Mouse (Mus musculus): ENCODE measurements around the gene Ubxn1. TPM values are rescaled to one million over a fixed set of nuclear protein-coding genes. Genes with fewer than 3 reads are reported as not detected.
A peak's percentile ranks its signal among the peaks of the same experiment; 100 is the strongest.
"Not testable (repeated sequence)": the region's sequence is repeated elsewhere in the genome, so short reads cannot be mapped to it uniquely, and the experiment has no call there.

Ubxn1 gene
- total RNA-seq, 2 experiments from 2014 or later: 197 to 321 TPM

DNA sequence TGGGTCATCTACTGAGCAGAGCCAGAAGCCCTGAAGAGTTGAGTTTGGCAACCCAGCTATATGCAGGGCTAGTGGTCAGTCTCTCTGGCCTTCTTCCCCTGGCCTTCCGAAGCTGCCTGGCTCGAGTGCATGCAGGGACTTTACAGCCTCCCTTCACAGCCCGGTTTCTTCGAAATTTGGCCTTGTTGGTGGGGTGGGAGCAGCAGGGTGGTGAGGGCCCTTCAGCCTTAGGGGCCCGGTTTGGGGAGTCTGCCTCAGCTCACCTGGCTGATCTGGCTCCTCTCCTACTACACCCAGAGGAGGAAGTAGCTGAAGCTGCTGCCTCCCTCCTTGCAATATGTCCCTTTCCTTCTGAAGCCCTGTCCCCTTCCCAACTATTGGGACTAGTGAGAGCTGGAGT lies 24.9 kb downstream of the Ubxn1 start:
- intact Hi-C loops (cut with DNase I); DNase-seq: not testable (repeated sequence)

GRCm38 (mm10) chr19:8897211-8897864 lies 26.0 kb downstream of the Ubxn1 start:
- peak; percentile 33 to 53 for DNase-seq
- intact Hi-C loops (cut with DNase I): not testable (repeated sequence)

GRCm38 (mm10) chr19:8897865-8898495 lies 26.7 kb downstream of the Ubxn1 start, which contains the start of gene Ganab:
Gene Ganab (plus strand): TSS chr19:8898071.
- DNase-seq: peak; percentile 89 to 93
- intact Hi-C loops (cut with DNase I): no loop called here

DNA sequence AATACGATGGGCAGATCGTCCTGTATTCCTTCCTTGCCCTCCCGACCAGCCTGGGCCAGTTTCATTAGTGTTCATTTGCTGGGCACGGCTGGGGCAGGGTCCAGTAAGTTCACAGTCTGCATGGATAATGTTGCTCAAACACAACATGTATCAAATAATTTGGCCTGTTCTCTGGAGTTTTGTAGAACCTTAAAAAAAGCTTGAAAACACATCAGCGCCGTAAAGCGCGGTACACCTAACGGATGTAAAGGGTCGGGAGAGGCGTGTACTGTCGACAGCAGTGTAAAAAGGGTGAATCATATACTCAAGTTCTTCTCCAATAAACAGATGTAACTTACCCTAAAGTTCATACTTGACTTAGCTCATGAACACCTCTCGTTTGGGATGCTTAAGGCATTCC lies 27.3 kb downstream of the Ubxn1 start:
- intact Hi-C loops (cut with DNase I): no loop called here

DNA sequence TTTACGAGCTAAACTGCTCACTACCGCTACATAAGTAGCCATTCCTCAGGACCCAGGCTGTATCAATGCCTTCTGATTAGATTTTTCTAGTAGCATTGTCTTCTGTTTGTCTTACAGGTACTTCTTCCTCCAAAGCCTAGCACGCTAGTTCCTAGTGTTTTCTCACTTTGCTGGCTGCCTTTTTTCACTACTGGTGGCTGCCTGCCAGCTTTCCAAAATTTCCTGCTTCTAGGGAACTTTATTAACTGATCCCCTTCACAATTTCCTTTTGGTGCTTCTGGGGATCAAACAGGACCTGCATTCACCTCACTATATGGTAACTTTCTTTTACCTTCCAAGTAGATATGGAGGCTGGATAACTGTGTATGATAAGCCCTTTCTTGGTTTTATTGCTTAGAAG lies 27.8 kb downstream of the Ubxn1 start:
- intact Hi-C loops (cut with DNase I): no loop called here

More for the DNA sequence above, 27.3 kb downstream of the Ubxn1 start:
- DNase-seq: no peak

DNA sequence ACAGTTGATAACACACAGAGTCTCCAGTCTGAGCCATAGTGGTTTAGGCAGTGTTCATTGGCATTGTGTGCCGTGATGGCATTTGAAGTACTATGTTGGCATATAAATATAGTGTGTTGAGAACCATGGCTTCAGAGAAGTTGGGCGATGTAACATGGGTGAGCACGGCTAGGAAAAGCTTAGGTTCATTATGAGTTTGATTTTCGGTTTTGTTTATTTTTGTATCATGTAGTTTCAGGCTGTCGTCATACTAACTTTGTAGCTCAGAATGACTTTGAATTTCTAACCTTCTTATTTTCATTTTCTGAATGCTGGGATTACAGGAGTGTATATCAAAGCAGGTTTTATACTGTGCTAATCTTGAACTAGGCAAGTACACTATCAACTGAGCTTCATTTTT lies 32.1 kb downstream of the Ubxn1 start:
- no peak for DNase-seq
- intact Hi-C loops (cut with DNase I): no loop called here

More for the DNA sequence above, 27.8 kb downstream of the Ubxn1 start:
- no peak for DNase-seq

- intact Hi-C loops (cut with DNase I): no loop called here
- no peak for DNase-seq
Measured at GRCm38 (mm10) chr19:8908531-8908930, 37.2 kb downstream of the Ubxn1 start.

DNA sequence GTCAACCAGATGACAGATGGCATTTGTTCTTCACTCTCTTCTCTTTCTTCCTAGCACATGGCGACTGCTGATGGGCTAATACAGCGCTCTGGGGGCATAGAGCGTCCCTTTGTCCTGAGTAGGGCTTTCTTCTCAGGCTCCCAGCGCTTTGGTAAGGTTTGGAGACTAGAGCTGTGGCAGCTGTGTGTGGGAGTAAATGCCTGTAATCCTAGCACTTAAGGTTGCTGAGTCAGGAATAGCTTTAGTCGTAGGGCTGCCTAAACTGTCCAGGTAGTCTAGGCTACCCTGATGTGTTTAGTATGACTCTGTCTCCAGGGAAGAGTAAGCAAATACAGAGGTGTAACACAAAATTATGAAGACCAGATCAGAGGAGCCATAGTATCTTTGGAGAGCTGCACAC lies 40.5 kb downstream of the Ubxn1 start:
- no peak for DNase-seq
- intact Hi-C loops (cut with DNase I): loop anchor here (1.0 kb wide), 1 partner anchor 23 kb away; no protein-coding TSS in a partner anchor

DNA sequence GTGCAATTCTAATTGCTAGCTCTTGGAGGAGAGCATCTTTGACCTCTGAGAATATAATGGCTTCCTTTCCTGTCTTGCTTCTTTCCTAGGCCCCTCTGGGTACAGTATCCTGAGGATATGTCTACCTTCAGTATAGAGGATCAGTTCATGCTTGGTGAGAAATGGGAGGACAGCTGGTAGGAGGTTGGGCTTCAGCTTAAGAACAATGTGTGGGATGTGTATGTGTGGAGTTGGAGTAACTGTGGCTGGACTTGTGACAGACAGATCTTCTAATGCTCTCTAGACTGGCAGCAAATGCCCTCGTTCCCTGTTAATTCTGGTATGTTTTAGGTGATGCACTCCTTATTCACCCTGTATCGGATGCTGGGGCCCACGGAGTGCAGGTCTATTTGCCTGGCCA lies 42.9 kb downstream of the Ubxn1 start:
- no peak for DNase-seq
- intact Hi-C loops (cut with DNase I): no loop called here

DNA sequence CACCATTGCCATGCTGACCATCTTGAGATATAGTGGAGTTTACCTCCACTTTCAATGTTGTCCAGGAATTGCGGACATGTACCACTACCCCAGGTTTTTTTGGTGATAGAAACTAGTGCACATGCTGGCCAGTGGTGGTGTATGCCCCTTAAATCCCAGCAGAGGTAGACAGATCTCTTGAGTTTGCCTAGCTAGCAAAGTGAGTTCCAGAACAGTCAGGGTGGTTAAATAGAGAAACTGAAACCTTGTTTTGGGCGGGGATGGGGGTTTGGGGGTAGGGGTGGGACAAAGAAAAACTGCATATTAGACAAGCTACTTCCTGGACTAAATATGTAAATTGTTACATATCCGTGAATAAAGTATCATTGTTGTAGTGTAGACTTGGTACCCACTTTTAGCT lies 47.7 kb downstream of the Ubxn1 start:
- intact Hi-C loops (cut with DNase I): no loop called here
- DNase-seq: no peak

DNA sequence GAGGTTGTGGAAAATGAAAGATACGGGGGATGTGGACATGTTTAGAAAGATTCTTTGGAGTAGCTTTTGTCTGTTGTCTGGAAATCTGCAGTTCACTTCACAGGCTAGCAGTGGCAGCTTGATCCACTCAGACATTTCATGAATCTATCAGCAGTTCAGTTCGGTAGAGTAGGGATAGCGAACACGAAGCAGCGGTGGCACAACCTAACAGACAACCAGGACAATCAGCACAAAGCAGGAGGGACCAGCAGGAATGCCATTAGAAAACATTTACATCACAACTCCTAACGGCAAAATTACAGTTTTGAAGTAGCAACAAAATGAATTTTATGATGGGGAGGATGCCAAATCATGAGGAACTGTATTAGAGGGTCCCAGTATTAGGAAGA lies 48.4 kb downstream of the Ubxn1 start:
- no peak for DNase-seq
- intact Hi-C loops (cut with DNase I): no loop called here

GRCm38 (mm10) chr19:8920073-8920736 lies 48.9 kb downstream of the Ubxn1 start, which contains the start of gene B3gat3:
Gene B3gat3 (plus strand): TSS chr19:8920374.
- intact Hi-C loops (cut with DNase I): no loop called here
- peak; percentile 95 for DNase-seq

DNA sequence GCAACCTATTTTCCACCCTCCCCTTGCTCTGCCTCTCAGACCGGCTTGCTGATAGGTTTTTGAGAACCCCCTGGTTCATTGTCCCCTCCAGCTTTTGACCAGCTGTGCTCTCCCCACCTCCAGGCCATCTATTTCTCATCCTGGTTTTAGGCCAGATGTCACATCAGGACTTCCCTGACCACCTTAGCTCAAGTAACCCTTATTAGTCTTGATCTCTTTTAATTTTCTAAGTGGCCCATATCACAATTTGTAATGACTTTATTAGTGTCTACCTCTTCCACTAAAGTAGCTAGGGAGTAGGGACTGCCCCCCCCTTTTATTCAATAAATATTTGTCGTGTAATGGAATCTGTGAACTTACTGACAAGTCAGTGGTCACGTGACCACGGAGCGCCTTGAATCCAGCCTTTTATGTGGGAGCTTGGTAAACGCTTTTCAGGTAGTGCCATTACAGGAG lies 49.6 kb downstream of the Ubxn1 start:
- intact Hi-C loops (cut with DNase I): no loop called here

GRCm38 (mm10) chr19:8921741-8922140 lies 50.4 kb downstream of the Ubxn1 start:
- no peak for DNase-seq
- intact Hi-C loops (cut with DNase I): no loop called here

More for the DNA sequence above, 49.6 kb downstream of the Ubxn1 start:
- no peak for DNase-seq

Small RNA genes lying within 50 kb of the gene (microRNA-seq; reads per million reads assigned to microRNA genes)
- 0 reads per million in 2 experiments for gene Mir5136

Other genes with a start within 250 kb of the Ubxn1 start
- gene Chrm1, start 207.7 kb upstream of the Ubxn1 start, total RNA-seq (2021): not detected
- gene Slc3a2, start 148.1 kb upstream of the Ubxn1 start, total RNA-seq (2021): 10 to 100 TPM; 27.9 to 30.0 TPM
- 10 to 100 TPM; 15.2 to 20.4 TPM for gene Wdr74, start 135.7 kb upstream of the Ubxn1 start, total RNA-seq (2021)
- under 1 TPM in 1 of 2 experiments, not detected in 1; 0.66 TPM for gene 1700092M07Rik, start 130.8 kb upstream of the Ubxn1 start, total RNA-seq (2021)
- 10 to 100 TPM; 19.0 to 19.9 TPM for gene Stx5a, start 130.1 kb upstream of the Ubxn1 start, total RNA-seq (2021)
- gene Nxf1, start 114.4 kb upstream of the Ubxn1 start, total RNA-seq (2021): 10 to 100 TPM; 24.1 to 32.9 TPM
- 10 to 100 TPM; 79.6 to 84.2 TPM for gene Tmem223, start 100.5 kb upstream of the Ubxn1 start, total RNA-seq (2021)
- 1 to 10 TPM; 6.1 to 8.2 TPM for gene Tmem179b, start 97.0 kb upstream of the Ubxn1 start, total RNA-seq (2021)
- gene Taf6l, start 85.1 kb upstream of the Ubxn1 start, total RNA-seq (2021): 1 to 10 TPM; 4.6 to 4.9 TPM
- 10 to 100 TPM; 32.0 to 35.4 TPM for gene Polr2g, start 72.9 kb upstream of the Ubxn1 start, total RNA-seq (2021)
- gene Zbtb3, start 68.9 kb upstream of the Ubxn1 start, total RNA-seq (2021): under 1 TPM; 0.42 to 0.74 TPM
- gene Ttc9c, start 52.2 kb upstream of the Ubxn1 start, total RNA-seq (2021): 1 to 10 TPM; 9.2 TPM
- 10 to 100 TPM; 31.0 to 36.6 TPM for gene Hnrnpul2, start 51.5 kb upstream of the Ubxn1 start, total RNA-seq (2021)
- 1 to 10 TPM in 1 of 2 experiments, not detected in 1; 1.4 TPM for gene AC129217.1, start 41.7 kb upstream of the Ubxn1 start, total RNA-seq (2021)
- gene Bscl2, start 34.0 kb upstream of the Ubxn1 start, total RNA-seq (2021): 10 to 100 TPM; 15.9 to 17.8 TPM
- gene Gng3, start 32.3 kb upstream of the Ubxn1 start, total RNA-seq (2021): not detected
- gene Lrrn4cl, start 20.7 kb upstream of the Ubxn1 start, total RNA-seq (2021): 1 to 10 TPM; 5.8 to 8.8 TPM
- gene Uqcc3, start 9.4 kb downstream of the Ubxn1 start, total RNA-seq (2021): 10 to 100 TPM; 56.4 to 67.2 TPM
- gene Lbhd1, start 12.2 kb downstream of the Ubxn1 start, total RNA-seq (2021): 1 to 10 TPM; 3.5 TPM
- not detected for gene Gm49403, start 12.4 kb downstream of the Ubxn1 start, total RNA-seq (2021)
- gene 1810009A15Rik, start 17.4 kb downstream of the Ubxn1 start, total RNA-seq (2021): 10 to 100 TPM; 15.6 to 17.1 TPM
- gene Gm49416, start 17.4 kb downstream of the Ubxn1 start, total RNA-seq (2021): under 1 TPM in 1 of 2 experiments, not detected in 1; 0.84 TPM
- gene Ints5, start 21.5 kb downstream of the Ubxn1 start, total RNA-seq (2021): 1 to 10 TPM; 8.4 to 9.4 TPM
- 10 to 100 TPM; 19.3 to 19.9 TPM for gene Ganab, start 26.6 kb downstream of the Ubxn1 start, total RNA-seq (2021)
- 10 to 100 TPM; 28.3 to 31.2 TPM for gene B3gat3, start 48.9 kb downstream of the Ubxn1 start, total RNA-seq (2021)
- 10 to 100 TPM in 1 of 2 experiments, 1 to 10 TPM in 1; 6.9 to 11.0 TPM for gene Rom1, start 57.9 kb downstream of the Ubxn1 start, total RNA-seq (2021)
- gene Eml3, start 58.1 kb downstream of the Ubxn1 start, total RNA-seq (2021): 1 to 10 TPM; 5.1 to 7.3 TPM
- gene Mta2, start 70.4 kb downstream of the Ubxn1 start, total RNA-seq (2021): 10 to 100 TPM; 19.4 to 24.1 TPM
- 1 to 10 TPM; 6.0 to 7.7 TPM for gene Tut1, start 82.4 kb downstream of the Ubxn1 start, total RNA-seq (2021)
- 100 to 1,000 TPM; 441 to 447 TPM for gene Eef1g, start 95.5 kb downstream of the Ubxn1 start, total RNA-seq (2021)
- 100 to 1,000 TPM; 171 to 208 TPM for gene Ahnak, start 117.8 kb downstream of the Ubxn1 start, total RNA-seq (2021)
- gene Scgb1a1, start 216.5 kb downstream of the Ubxn1 start, total RNA-seq (2021): not detected